Mouse (Mus musculus): ENCODE measurements at regions not wholly inside any gene's neighbourhood (a gene's known extent, or its start where the extent isn't known, plus 50 kb on each side); places are given as distances from the start of the nearest gene placed in this dataset.

DNA sequence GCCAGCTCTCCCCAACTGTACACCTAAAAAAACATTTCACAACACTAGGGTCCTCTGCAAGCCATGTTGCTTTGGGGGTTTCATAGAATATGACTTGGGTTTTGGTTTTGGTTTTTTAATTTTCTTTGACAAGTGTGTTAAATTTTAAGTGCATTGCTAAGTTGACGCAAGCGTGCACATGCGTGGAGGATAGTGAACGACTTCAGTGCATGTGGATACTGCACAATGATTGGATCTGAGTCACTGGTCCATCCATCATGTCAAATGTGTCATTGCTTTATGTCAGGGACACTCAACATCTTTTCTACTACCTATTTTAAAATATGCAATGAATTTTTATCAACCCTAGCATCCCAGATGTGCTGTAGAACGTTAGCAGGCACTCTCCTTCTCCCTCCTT is 134.5 kb upstream of the Pum3 start:
- DNase-seq (ENCODE audit: low spot score): no peak

DNA sequence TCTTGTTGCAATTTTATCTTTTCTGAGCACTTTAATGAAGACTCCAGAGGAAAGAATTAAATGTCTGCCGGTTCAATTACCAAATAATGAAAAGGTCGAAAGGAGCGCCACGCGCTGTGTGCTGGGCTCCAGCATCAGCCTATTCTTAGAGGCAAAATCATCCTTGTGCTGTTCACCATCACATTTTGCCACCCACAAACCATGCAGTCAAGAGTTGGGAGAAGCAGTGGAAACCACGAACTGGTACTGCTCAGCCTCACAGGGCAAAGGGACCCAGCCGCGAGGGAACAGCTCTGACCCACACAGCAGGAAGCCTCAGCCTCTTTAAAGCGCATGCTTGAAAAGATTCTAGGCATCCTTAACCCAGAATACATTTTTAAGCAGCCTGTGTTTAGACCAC is 134.0 kb upstream of the Pum3 start:
- DNase-seq (ENCODE audit: low spot score): no peak

DNA sequence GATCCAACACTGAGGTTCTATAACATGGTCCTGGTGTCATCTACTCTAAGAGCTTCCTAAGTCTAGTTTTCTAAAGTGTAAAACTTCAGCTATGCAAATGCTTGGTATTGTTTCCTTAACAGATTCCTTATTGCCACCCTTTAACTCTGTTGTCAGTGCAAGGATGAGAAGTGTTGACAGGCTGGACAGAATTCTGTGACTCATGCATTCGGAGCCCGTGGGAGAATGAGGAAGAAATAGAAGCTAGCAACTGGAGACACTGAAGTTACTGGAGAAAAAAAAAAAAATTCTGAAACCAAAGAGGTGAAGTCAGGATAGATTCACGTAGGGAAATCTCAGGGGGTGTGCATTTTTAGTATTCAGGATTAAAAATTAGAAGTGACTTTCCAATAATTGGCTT is 128.6 kb upstream of the Pum3 start:
- DNase-seq (ENCODE audit: low spot score): no peak

DNA sequence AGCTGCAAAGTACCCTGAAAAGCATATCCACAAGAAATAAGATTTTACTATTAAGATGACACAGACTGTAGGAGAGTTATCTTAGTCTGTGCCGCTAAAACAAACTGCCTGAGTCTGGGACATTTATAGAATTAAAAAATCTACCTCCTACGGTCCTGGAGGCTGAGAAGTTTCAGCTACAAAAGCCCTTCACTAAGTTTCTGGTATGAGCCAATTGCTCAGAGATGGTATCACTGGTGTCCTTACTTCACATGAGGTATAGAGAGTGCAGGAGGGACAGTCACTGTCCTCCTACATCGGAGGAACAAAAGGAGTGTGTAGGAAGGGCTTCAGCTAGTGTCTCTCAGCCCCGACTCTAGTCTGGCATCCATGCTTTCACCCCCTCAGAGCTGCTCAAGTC is 127.1 kb upstream of the Pum3 start:
- DNase-seq (ENCODE audit: low spot score): no peak

DNA sequence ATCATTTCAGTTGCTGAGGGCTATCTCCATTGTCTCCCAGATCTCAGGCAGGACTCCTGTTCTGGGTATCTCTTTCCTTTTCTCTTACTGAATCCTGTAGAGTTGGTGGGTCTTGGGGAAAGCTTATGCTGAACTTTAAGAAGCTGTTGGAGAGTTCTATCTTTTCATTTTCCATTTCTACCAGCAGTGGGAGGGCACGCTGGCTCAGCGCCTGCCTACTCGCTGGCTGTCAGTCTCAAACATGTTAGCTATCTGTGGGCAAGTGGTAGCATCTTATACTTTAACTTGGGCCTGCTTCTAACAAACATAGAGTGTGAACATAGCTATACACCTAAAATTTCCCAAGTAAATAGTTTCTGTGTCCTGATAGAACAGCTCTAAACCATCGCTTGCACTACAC is 125.2 kb upstream of the Pum3 start:
- DNase-seq (ENCODE audit: low spot score): no peak

DNA sequence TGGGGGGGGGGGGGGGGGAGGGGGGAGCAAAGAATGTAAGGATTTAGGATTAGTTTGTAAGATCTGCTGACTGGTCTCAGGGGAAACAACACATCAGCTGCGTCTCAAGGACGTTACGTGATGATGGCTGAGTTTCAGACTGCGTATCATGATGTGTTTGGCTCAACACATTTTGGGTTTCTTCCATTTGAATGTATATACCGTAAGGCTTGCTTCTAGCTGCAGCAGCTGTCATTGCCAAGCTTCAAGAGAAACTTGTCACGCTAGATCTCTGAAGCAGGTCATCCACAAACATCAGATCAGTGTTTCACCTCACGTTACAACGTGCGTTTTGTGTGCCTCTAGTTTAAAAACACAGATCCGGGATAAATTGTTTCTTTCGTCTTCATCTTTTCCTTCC is 123.6 kb upstream of the Pum3 start:
- no peak for DNase-seq (ENCODE audit: low spot score)

DNA sequence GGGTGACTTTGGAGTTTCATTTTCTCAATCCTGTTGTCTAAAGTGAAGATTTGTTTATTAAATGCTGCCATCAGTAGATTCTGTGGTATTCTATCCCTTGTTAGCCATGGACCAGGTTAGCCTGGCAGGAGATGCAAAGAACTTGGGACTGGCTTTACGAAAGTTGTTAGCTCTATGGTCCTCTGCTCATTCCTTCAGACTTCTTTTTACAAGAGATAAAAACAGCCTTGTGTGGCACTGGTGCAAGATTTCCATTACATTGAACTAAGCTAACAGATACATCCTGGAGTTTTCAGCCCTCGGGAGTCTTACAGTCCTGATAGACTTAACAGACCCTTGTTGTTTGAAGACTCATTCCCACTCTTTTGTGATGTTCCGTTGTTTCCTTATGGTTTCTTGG is 108.1 kb upstream of the Pum3 start:
- DNase-seq (ENCODE audit: low spot score): no peak

DNA sequence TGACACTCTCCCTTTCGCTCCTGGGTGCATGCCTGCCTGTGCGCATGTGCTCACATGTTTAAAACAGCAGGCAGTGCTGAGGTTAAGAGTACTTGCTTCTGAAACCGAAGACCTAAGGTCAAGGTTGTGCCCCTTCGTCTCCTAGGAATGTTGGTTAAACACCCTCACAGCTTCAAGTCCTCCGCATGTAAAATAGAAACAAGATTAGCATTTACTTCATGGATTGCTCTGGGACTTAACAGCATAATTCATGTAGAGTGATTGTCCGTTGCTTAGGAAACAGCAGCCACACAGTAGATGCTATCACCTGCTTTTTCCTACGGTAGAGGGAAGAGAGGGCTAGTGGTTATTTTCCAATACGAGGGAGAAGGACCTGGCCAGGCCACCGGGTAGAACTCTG is 107.4 kb upstream of the Pum3 start:
- no peak for DNase-seq (ENCODE audit: low spot score)

DNA sequence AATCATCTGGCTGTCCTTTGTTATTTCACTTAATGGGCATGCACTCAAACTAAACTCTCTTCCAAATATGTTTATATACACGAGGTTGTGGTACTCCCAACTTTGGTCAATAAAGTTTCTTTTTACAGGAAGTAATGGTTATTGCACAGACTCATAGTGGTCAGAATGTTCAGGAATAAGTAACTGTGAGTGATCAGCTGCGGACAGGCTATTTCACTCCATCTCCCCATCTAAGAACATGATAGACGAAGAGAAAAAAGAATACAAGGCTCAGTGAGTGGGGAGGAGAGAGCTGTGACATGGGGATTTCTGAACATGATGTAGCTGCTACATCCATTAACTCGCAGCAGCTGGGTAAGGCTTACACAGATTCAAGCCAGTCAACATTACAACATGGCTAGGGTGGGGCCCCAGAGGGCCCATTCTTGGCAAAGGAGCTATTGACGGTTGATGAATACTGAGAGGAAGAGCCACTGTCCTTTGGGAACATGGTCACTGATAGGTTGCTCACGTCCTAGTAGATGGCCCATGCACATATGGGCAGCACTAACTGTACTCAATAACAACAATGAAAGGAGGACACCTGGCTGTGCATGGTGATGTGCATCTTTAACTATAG is 98.4 kb upstream of the Pum3 start:
- DNase-seq (ENCODE audit: low spot score): no peak

DNA sequence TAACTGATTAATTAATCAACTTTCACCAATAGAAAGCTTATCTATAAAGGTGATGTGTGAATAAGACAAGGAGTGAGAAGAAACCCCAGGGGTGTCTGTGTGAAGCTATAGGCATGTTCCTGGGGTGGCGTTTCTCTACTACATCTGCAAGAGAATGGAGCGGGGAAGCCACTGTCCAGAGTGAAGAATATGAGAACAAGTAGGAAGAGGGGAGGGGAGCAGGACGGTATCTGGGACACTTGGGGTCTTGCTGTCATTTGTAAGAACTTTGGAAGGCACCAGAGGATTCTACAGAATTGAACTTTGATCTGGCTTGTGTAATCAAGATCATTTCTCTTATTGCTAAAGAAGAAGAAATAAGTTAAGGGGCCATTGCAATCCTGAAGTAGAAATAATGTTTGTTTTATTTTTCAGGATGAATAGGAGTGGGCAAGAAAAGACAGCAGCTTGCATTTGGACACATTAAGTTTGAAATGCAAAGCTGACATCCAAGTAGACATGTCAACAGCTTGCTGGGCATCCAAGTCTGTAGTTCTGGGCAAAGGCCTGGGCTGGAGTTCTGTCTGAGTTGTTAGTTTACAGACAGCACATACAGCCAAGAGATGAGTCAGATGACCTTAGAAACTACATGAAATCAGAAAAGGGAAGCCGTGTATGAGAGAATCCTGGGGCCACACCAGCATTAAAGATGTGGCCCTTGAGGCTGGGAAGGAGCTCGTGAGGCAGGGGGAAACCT is 89.9 kb upstream of the Pum3 start:
- no peak for DNase-seq (ENCODE audit: low spot score)

DNA sequence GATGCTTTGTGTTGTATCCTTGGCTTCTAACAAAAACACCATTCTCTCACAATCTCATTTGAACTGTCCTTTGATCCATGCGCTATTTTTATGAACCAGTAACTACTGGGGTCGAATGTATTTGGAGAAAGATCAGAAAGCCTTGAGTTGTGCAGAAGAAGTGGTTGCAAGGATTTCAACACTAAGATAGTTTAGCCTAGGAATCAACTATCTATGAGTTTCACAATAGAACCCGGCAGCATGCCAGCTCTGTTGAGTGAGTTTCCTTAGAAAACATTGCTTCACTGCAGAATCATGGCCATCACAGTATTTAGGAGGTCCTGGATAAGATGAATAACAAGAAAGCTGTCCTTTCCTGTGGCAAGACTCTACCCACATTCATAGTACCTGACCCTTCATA is 84.6 kb upstream of the Pum3 start:
- DNase-seq (ENCODE audit: low spot score): peak; percentile 56

DNA sequence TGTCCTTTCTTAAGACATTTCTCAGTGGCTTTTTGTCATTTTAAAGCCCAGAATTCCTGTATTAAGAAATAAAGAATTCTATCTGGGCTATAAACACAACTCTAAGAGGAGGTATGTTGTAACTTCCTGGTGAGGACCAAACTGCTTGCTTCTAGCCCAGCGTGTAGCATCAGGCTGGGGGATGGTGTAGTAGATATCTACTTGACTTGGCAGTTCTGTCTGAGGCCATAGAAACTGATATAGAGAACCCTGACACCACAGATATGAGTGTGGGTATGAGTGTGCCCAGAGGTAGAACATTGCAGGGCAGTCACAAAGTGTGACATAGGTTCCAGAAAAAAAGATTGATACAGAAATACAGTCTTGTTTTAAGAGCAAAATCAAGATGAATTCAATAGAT is 83.9 kb upstream of the Pum3 start:
- no peak for DNase-seq (ENCODE audit: low spot score)

DNA sequence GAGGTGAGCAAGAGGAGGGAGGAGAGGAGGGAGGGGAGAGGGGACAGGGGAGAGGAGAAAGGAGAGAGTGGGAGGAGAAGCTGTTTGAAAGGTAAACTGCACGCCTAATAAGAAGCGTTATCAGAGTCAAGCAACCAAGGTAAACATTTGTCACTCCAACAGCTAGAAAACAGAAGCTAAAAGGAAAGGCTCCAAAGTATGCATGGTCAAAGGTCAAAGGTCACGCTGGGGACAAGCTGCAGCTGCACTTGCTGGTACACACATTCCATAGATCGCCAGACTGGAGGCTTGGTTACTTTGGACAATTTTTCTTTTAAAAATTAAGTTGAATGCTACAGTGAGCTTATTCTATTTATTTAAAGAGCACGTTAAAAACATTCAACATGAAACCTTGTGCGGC is 81.7 kb upstream of the Pum3 start:
- DNase-seq (ENCODE audit: low spot score): no peak

DNA sequence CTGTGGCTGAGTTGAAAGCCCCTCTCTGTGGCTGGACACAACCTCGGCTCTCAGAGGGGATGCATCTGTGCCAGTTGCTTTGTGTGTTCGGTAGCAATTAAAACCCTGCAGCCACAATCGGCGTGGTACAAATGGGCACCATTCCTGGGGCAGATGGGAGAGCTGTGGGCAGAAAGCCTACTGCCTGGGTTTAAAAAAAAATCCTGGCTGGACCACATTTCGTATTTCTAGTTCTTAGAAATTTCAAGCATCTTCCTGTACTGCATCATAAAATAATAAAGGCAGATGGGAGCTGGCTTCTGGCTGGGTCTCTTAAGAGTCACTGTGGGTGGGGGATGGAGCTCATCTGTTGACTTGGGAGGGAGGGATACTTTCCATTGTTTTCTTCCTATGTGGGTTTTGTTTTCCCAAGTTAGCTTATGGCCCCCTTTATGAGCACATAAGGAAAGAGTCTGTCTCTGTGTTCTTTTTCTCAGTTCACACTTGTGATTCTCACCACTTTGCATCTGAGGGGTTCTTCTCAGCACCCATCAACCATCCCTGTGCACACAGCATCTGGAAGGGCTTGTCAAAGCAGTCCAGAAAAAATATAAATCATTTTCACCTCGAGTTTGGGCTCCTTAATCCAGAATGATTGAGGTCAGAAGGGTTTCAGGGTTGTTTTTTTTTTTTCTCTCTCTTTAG is 80.5 kb upstream of the Pum3 start:
- no peak for DNase-seq (ENCODE audit: low spot score)

DNA sequence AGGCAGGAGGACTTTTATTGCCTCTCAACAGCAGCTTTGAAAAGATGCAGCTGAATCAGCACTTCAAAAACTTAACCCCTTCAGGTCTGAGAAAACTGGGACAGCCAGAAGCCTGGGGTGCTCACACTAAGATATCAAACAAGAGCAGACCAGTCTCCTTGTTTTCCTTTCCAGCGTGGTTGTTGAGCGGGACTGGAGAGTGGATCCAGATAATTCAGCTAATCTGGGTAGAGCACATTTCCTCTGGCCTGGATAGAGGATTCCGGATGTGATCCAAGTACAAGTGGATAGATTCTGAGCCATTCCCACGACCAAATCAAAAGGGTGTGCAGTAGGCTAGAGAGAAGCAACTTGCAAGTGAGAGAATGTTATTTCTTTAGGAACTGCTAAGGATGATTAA is 68.7 kb upstream of the Pum3 start:
- DNase-seq (ENCODE audit: low spot score): no peak

DNA sequence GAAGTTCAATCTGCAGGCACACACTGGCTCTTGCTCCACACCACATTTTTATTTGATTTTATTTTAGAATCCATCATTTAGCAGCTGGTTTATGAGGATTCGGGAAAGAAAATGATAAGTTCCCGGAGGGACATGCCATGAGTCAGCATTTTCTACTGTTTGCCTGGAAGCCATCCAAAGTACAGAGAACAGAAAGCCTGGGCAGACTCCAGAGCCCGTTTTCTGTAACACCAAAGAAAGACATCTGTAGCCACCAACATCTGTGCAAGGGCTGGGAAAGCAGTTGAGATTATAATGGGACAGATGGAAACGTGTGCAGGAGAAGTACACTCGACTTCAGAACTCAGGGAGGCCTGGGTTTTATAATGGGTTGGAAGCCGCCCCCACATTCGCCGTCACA is 62.8 kb upstream of the Pum3 start:
- DNase-seq (ENCODE audit: low spot score): no peak

DNA sequence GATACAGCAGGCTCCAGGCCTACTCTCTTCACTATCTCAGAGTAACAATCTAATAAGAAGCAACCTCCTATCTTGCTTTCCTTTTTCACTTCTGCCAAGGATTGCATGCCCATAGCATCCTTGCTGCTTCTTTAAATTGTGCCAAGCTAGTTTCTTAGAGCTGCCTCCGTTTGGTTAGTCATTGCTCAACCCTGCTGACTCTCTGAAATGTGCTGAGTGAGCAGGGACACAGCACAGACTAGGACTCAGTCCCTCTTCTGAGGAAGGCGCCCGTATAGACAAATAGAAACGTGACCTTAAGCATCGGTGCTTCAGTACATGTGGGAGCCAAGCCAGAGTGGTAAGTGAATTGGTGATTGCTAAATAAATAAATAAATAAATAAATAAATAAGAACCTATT is 62.2 kb upstream of the Pum3 start:
- no peak for DNase-seq (ENCODE audit: low spot score)

DNA sequence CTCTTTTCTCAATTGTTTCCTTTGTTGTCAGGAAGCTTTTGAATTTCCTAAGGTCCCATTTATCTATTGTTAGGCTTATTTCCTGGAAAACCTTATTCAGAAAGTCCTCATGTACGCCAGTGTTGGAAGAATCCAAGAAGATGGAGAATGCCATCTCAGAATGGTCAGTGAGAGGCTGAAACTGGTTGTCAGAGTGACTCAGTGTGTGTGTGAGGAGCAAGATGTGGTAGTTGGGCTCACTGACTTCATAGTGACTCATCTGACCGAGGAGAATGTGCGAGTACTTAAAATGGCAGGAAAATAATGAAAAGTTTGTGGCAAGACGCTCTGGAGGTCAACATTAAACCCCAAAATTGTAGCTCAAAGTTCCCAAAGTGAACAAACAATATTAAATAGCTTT is 59.4 kb upstream of the Pum3 start:
- no peak for DNase-seq (ENCODE audit: low spot score)

All from urinary bladder, postnatal 14 days (tissue).